Mouse (Mus musculus) ES-Bruce4 (cell line): ENCODE measurements around the gene Agtrap. TPM values are rescaled to one million over a fixed set of nuclear protein-coding genes. Genes with fewer than 3 reads are reported as not detected.

ENCODE experiments used
- H3K27ac ChIP-seq: 2 replicates; pipeline ENCODE4 v1.5.1; 2012; ENCODE audit warnings: low read length, inconsistent platforms; ENCODE audit not compliant: insufficient read depth
- H3K27me3 ChIP-seq: 2 replicates; pipeline ENCODE4 v1.6.1; 2012; ENCODE audit warnings: mild to moderate bottlenecking, low read length, inconsistent platforms; ENCODE audit not compliant: control insufficient read depth, poor library complexity, insufficient read depth, severe bottlenecking
- H3K36me3 ChIP-seq: 2 replicates; pipeline ENCODE4 v1.6.1; 2012; ENCODE audit warnings: inconsistent platforms, mild to moderate bottlenecking, low read length, moderate library complexity; ENCODE audit not compliant: control insufficient read depth, poor library complexity, insufficient read depth, severe bottlenecking
- H3K4me1 ChIP-seq: one replicate; pipeline ENCODE4 v1.8.1; 2011; ENCODE audit warnings: low read length; ENCODE audit not compliant: control insufficient read depth, insufficient read depth
- H3K4me3 ChIP-seq: 2 replicates; pipeline ENCODE4 v1.5.1; 2011; ENCODE audit warnings: low read depth, mild to moderate bottlenecking, low read length
- H3K9ac ChIP-seq: 2 replicates; pipeline ENCODE4 v1.6.1; 2012; ENCODE audit warnings: low read depth, mild to moderate bottlenecking, inconsistent platforms; ENCODE audit not compliant: poor library complexity, severe bottlenecking
- H3K9me3 ChIP-seq: replicated peaks from 2 replicates; pipeline ENCODE4 v1.6.1; 2012; ENCODE audit warnings: mild to moderate bottlenecking, low read length, inconsistent platforms; ENCODE audit not compliant: control insufficient read depth, poor library complexity, insufficient read depth, severe bottlenecking
- CTCF ChIP-seq: IDR thresholded peaks from one replicate; pipeline ENCODE4 v1.8.1; 2011; ENCODE audit warnings: low read depth, low read length
- EP300 ChIP-seq: IDR thresholded peaks from 2 replicates; pipeline ENCODE4 v1.6.1; 2011; ENCODE audit warnings: low read depth, low read length; ENCODE audit not compliant: insufficient read depth
- POLR2A ChIP-seq: IDR thresholded peaks from one replicate; pipeline ENCODE4 v1.8.1; 2011; ENCODE audit warnings: low read length; ENCODE audit not compliant: insufficient read depth
- polyA plus RNA-seq: library from polyadenylated mRNA; stranded (reverse); fragments of >200 nt; gene quantifications from 2 replicates; pipeline ENCODE4 v1.2.4, GENCODE M21; 2011; ENCODE audit warnings: low read depth; ENCODE audit not compliant: missing spikeins, insufficient read depth, insufficient read length

Agtrap gene
- polyA plus RNA-seq, 1 experiment: 48.2 TPM

- no peak overlapping the region for H3K9ac ChIP-seq
- H3K27me3 ChIP-seq: no peaks in the 10 kb centered on the region
- no peaks in the 10 kb centered on the region for H3K4me1 ChIP-seq
- TF ChIP-seq CTCF: peak; percentile 11
- no peak for TF ChIP-seq EP300
- TF ChIP-seq POLR2A: no peak
- H3K9me3 ChIP-seq: no peaks in the 10 kb centered on the region
- H3K27ac ChIP-seq: no peak overlapping the region
- no peak overlapping the region for H3K4me3 ChIP-seq
- H3K36me3 ChIP-seq: peaks cover 5% of the 10 kb centered on the region; the same call in 1 of the 2 replicates
Measured at GRCm38 (mm10) chr4:148057661-148058209, 30.1 kb downstream of the Agtrap start.

- Histone ChIP-seq H3K9me3 (no peaks in the 10 kb centered on the region), H3K36me3 (peaks cover 5% of the 10 kb centered on the region; the same call in 1 of the 2 replicates), H3K4me1 (no peaks in the 10 kb centered on the region), H3K9ac (no peak overlapping the region), H3K27me3 (no peaks in the 10 kb centered on the region), H3K4me3 (no peak overlapping the region), H3K27ac (no peak overlapping the region)
- no peak for TF ChIP-seq POLR2A
- TF ChIP-seq EP300: no peak
- TF ChIP-seq CTCF: no peak
Measured at GRCm38 (mm10) chr4:148056801-148057200, 31.0 kb downstream of the Agtrap start.

- no peak overlapping the region for H3K9ac ChIP-seq
- no peaks in the 10 kb centered on the region for H3K27me3 ChIP-seq
- no peak overlapping the region for H3K4me3 ChIP-seq
- H3K27ac ChIP-seq: no peak overlapping the region
- H3K36me3 ChIP-seq: peaks cover 5% of the 10 kb centered on the region; the same call in 1 of the 2 replicates
- no peaks in the 10 kb centered on the region for H3K4me1 ChIP-seq
- TF ChIP-seq POLR2A: no peak
- no peak for TF ChIP-seq EP300
- TF ChIP-seq CTCF: no peak
- no peaks in the 10 kb centered on the region for H3K9me3 ChIP-seq
Measured at GRCm38 (mm10) chr4:148056246-148056645, 31.6 kb downstream of the Agtrap start.

- Histone ChIP-seq H3K9me3 (no peaks in the 10 kb centered on the region), H3K4me3 (no peak overlapping the region), H3K36me3 (peaks cover 5% of the 10 kb centered on the region; the same call in 1 of the 2 replicates), H3K27me3 (no peaks in the 10 kb centered on the region), H3K9ac (no peak overlapping the region), H3K4me1 (no peaks in the 10 kb centered on the region), H3K27ac (no peak overlapping the region)
- TF ChIP-seq EP300: no peak
- no peak for TF ChIP-seq CTCF
- no peak for TF ChIP-seq POLR2A
Measured at GRCm38 (mm10) chr4:148054961-148055695, 32.7 kb downstream of the Agtrap start.

- Histone ChIP-seq H3K36me3 (peaks cover 7% of the 10 kb centered on the region; the same call in 1 of the 2 replicates), H3K9ac (no peak overlapping the region), H3K9me3 (no peaks in the 10 kb centered on the region), H3K27me3 (no peaks in the 10 kb centered on the region), H3K4me3 (no peak overlapping the region), H3K4me1 (no peaks in the 10 kb centered on the region), H3K27ac (no peak overlapping the region)
- TF ChIP-seq POLR2A (no peak), CTCF (no peak), EP300 (no peak)
Measured at GRCm38 (mm10) chr4:148053417-148053920, 34.4 kb downstream of the Agtrap start.

- Histone ChIP-seq H3K9ac (no peak overlapping the region), H3K27me3 (no peaks in the 10 kb centered on the region), H3K9me3 (no peaks in the 10 kb centered on the region), H3K4me3 (no peak overlapping the region), H3K36me3 (peaks cover 7% of the 10 kb centered on the region; the same call in 1 of the 2 replicates), H3K4me1 (no peaks in the 10 kb centered on the region), H3K27ac (no peak overlapping the region)
- TF ChIP-seq CTCF (no peak), EP300 (no peak), POLR2A (no peak)
Measured at GRCm38 (mm10) chr4:148052976-148053375, 34.9 kb downstream of the Agtrap start.
